Mouse (Mus musculus) stomach, postnatal 0 days (tissue): ENCODE data around the gene Rap1gap. TPM values are rescaled to one million over a fixed set of nuclear protein-coding genes. Genes with fewer than 3 reads are reported as not detected.
A peak's percentile ranks its signal among the peaks of the same experiment; 100 is the strongest.

Experiments
- ATAC-seq: fragments of 200-750 bp; cut with Nextera tagmentation; 2 replicates; pipeline ENCODE4 v1.8.0; 2017; ENCODE audit not compliant: low FRiP score, low TSS enrichment
- DNase-seq: peaks from one replicate; pipeline ENCODE4 v3.0.0-alpha.2; 2016; ENCODE audit warnings: low spot score
- H3K27ac ChIP-seq: fragments of 300-500 bp; sonication (generic); replicated peaks from 2 replicates; pipeline ENCODE4 v1.5.1; 2014; ENCODE audit warnings: mild to moderate bottlenecking, control low read depth
- H3K27me3 ChIP-seq: fragments of 300-500 bp; sonication (generic); 2 replicates; pipeline ENCODE4 v1.6.1; 2014; ENCODE audit warnings: low read length; ENCODE audit not compliant: control insufficient read depth, insufficient read depth
- H3K36me3 ChIP-seq: fragments of 300-500 bp; sonication (generic); 2 replicates; pipeline ENCODE4 v1.6.1; 2014; ENCODE audit warnings: low read length, mixed read lengths; ENCODE audit not compliant: control insufficient read depth, insufficient read depth
- H3K4me1 ChIP-seq: fragments of 300-500 bp; sonication (generic); replicated peaks from 2 replicates; pipeline ENCODE4 v1.6.1; 2014; ENCODE audit warnings: antibody characterized with exemption; ENCODE audit not compliant: control insufficient read depth, insufficient read depth
- H3K4me2 ChIP-seq: fragments of 300-500 bp; sonication (generic); replicated peaks from 2 replicates; pipeline ENCODE4 v1.6.1; 2014; ENCODE audit warnings: low read depth, mild to moderate bottlenecking, control low read depth, moderate library complexity
- H3K4me3 ChIP-seq: fragments of 300-500 bp; sonication (generic); 2 replicates; pipeline ENCODE4 v1.5.1; 2014; ENCODE audit warnings: low read depth, low read length, control low read depth
- H3K9ac ChIP-seq: fragments of 300-500 bp; sonication (generic); 2 replicates; pipeline ENCODE4 v1.6.1; 2014; ENCODE audit warnings: mild to moderate bottlenecking, low read length, control low read depth, mixed read lengths
- H3K9me3 ChIP-seq: fragments of 300-500 bp; sonication (generic); 2 replicates; pipeline ENCODE4 v1.6.1; 2016; ENCODE audit warnings: low read length; ENCODE audit not compliant: control insufficient read depth
- CTCF ChIP-seq: IDR thresholded peaks from 2 replicates; pipeline ENCODE4 v1.5.1; 2016; ENCODE audit warnings: antibody characterized with exemption, low read depth, mild to moderate bottlenecking, moderate library complexity
- EP300 ChIP-seq: optimal IDR thresholded peaks from 2 replicates; pipeline ENCODE3; 2016; ENCODE audit warnings: antibody characterized with exemption
- WGBS: fragments of 180-500 bp; shearing (Covaris S2); extraction: QIAGEN DNeasy Blood & Tissue Kit; methylation state at CpG from one replicate; pipeline ENCODE4 v1.1.7; 2014; 5-methylcytosine and 5-hydroxymethylcytosine counted together
- polyA plus RNA-seq: library from polyadenylated mRNA; unstranded; fragments of >200 nt; fragmentation: Nextera tagmentation; extraction: Ambion mirVana; gene quantifications from 2 replicates; pipeline ENCODE4 v1.2.1, GENCODE M21; 2015

Gene Rap1gap
- polyA plus RNA-seq, 1 experiment from 2014 or later, result 70.1 TPM

DNA sequence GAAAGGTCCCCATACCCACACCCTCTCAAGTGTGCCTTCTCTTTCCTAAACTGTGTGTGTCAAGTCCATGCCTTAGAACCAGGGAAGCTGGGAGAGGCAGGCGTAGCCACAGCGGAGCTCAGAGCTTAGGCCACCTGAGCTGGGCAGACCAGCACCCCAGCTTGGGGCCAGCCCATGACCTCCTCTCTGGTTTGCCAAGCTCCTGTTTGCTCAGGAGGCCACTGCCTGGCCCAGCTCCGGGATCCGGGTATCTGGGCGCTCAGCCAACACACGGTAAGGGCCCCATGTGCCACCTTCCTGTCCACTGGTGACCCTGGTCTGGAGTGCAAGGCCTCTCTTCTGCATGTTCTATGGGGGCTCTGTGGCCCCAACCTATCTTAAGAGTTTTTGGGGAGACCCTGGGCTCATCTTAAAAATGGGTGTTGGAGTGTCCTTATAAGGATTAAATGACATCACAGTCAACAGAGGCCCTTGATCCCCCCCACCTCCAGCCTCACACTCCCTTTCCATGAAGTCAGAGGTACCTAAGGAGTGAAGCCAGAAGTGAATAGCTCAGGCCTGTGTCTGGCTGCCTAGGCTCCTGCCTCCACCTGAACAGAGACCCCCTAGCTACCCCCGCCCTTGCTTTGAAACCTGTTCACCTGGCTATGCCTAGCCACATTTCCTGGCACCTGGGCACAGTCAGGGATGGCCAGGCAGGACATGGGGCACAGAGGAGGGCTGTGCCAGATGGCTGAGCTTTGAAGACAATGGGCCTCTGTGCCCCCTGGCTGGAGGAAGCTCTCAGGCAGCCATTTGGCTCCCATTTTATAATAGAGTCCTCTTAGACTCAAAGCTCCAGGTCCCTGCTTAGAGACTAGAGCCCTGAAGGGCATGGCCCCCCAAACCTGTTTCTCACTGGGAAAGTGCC lies 33.8 kb downstream of the Rap1gap start:
- Histone ChIP-seq H3K4me1 (no peaks in the 10 kb centered on the region), H3K27ac (peak overlapping the region; percentile 90)
- WGBS, result 44% methylated on average over 7 of the region's 7 CpGs

DNA sequence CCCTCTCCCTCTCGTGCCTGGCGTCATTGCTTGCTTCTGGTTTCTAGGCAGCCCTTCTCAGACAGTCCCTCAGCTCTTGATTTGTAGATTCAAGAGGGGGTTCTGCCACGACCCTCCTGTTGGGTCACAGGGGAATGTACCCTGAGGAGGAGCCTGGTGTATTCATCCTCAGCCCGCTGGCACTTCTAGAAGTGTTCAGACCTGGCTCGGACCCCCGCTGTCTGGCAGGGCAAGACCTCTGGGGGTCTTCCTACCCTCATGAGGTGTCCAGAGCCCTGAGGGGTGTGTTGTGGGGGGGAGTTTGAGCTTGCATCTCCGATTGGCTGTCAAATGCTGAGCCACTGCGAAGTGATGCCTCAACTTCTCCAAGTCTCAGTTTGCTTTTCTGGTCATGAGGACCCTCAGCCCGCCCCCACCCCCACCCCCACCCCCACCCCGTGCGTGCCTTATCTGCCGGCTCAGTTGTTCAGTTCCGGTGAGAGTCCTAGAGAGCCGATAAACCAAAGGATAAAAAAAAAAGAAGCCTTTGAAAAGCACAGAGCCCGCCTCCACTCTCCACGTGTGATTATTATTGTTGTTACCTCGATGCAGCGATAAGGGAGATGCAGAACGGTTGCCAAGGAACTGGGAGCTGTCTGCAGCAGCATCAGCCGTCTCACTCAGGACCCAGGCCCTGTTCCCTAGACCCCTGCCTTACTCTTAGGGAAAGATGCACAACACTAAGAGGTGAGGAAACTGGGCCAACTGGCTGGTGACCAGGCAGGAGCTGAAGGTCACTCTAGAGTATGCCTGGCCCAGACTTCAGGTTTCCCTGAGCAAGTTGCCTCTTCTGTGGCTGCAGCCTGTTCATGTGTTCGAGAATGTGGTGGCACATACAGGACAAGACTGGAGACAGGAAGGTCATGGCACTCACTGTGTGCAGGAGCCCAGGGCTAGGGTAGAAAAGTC lies 35.0 kb downstream of the Rap1gap start:
- H3K4me1 ChIP-seq, result no peaks in the 10 kb centered on the region
- no peaks in the 10 kb centered on the region for H3K9me3 ChIP-seq
- H3K4me2 ChIP-seq, result no peak overlapping the region
- ATAC-seq (no peak), DNase-seq (no peak)
- 53% methylated on average over 21 of the region's 21 CpGs for WGBS
- no peak for TF ChIP-seq EP300
- no peak for TF ChIP-seq CTCF
- no peaks in the 10 kb centered on the region for H3K27me3 ChIP-seq
- no peaks in the 10 kb centered on the region for H3K36me3 ChIP-seq
- H3K4me3 ChIP-seq, result no peak overlapping the region
- H3K9ac ChIP-seq, result no peak overlapping the region
- H3K27ac ChIP-seq, result peak overlapping the region; percentile 90

More for the DNA sequence above, 33.8 kb downstream of the Rap1gap start:
- DNase-seq, result peak; percentile 94
- TF ChIP-seq EP300 (no peak), CTCF (no peak)
- H3K4me2 ChIP-seq, result no peak overlapping the region
- H3K27me3 ChIP-seq, result no peaks in the 10 kb centered on the region
- H3K9ac ChIP-seq, result no peak overlapping the region
- no peak overlapping the region for H3K4me3 ChIP-seq
- no peaks in the 10 kb centered on the region for H3K36me3 ChIP-seq
- no peaks in the 10 kb centered on the region for H3K9me3 ChIP-seq
- ATAC-seq, result peak; percentile 93

DNA sequence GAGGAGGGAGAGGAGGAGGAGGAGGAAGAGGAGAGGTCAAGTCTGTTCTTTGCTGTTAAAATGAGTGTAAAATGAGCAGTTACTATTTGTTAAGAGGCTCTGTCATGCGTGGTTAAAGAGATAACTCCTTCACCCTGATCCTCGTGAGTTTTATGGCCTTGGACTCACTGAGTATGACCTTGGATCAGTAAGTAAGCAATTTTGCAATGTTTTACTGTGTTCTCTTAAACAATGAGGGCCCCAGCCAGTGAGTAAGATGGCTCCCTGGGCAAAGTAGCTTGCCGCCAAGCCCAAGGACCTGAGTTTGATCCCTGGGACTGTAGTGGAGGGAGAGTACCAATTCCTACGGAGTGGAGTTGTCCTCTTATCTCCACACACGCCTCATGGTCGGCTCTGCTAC lies 36.4 kb downstream of the Rap1gap start:
- Histone ChIP-seq H3K27me3 (no peaks in the 10 kb centered on the region), H3K4me3 (no peak overlapping the region), H3K27ac (0 out of 2 replicates have a peak overlapping the region, but pooled peaks have one; percentile 35), H3K36me3 (no peaks in the 10 kb centered on the region), H3K9ac (no peak overlapping the region), H3K4me1 (no peaks in the 10 kb centered on the region), H3K4me2 (no peak overlapping the region), H3K9me3 (no peaks in the 10 kb centered on the region)
- TF ChIP-seq EP300 (no peak), CTCF (no peak)
- DNase-seq (no peak), ATAC-seq (no peak)
- 61% methylated on average over 6 of the region's 6 CpGs for WGBS

DNA sequence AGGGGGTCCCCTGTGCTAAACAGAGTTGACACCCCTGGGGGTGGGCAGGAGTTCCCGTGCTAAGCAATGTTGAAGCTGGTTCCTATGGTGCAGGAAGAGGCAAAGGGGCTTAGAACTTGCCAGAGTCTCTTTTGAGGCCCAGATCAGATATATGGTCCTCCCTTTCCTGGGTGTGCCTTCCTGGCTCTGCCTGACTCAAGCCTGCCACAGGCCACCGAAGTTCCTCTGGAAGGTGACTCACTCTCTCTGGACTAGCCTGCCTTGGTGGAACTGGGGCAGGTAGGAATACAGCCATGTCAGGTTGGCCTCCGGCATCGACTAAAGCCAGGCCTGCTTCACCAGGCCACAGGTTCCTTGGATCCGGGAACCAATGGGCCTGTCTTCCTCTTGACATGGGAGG lies 38.6 kb downstream of the Rap1gap start:
- Histone ChIP-seq H3K4me2 (no peak overlapping the region), H3K9me3 (no peaks in the 10 kb centered on the region), H3K4me1 (no peaks in the 10 kb centered on the region; the same call in 1 of the 2 replicates), H3K9ac (no peak overlapping the region), H3K27ac (peak overlapping the region; percentile 70), H3K4me3 (no peak overlapping the region), H3K36me3 (no peaks in the 10 kb centered on the region), H3K27me3 (no peaks in the 10 kb centered on the region)
- ATAC-seq (0 out of 2 replicates have a peak, but pooled peaks have one; percentile 43), DNase-seq (peak; percentile 62)
- no peak for TF ChIP-seq CTCF
- WGBS, result 64% methylated on average over 5 of the region's 5 CpGs

DNA sequence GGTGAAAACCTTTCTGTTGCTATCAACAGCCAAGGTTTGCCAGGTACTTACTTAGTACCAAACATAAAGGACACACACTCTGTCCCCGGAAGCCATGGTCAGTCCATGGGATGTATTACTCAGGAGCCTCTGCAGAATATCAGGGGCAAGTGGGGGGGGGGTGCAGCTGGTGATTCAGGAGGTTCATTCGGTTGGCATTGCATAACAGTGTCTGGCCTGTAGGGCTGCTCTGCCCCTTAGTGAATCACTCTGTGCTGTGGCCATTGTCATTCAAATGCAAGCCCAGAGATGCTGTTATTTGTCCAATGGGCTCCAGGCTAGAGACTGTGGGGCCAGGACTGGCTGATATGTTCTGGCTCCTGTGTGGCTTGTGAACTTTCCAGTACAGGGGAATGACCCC lies 40.0 kb downstream of the Rap1gap start:
- H3K9ac ChIP-seq, result no peak overlapping the region

More for the DNA sequence above, 40.0 kb downstream of the Rap1gap start:
- H3K27me3 ChIP-seq, result no peaks in the 10 kb centered on the region
- TF ChIP-seq CTCF, result no peak
- H3K36me3 ChIP-seq, result no peaks in the 10 kb centered on the region
- no peaks in the 10 kb centered on the region for H3K9me3 ChIP-seq
- no peak overlapping the region for H3K4me3 ChIP-seq
- DNase-seq, result no peak
- no peaks in the 10 kb centered on the region; the same call in 1 of the 2 replicates for H3K4me1 ChIP-seq
- H3K4me2 ChIP-seq, result no peak overlapping the region
- ATAC-seq, result no peak
- WGBS, result 76% methylated on average over 2 of the region's 2 CpGs
- peak overlapping the region; percentile 83; the same call in 1 of the 2 replicates for H3K27ac ChIP-seq
